Mouse (Mus musculus) induced T-regulatory cell, adult 2 months (primary cell): ENCODE data around the gene Magt1.
"Not testable (repeated sequence)": the region's sequence is repeated elsewhere in the genome, so short reads cannot be mapped to it uniquely, and the experiment has no call there.

Experiments used
- DNase-seq: peaks from one replicate; pipeline ENCODE4 v3.0.0-alpha.2; 2012; ENCODE audit warnings: low read depth

Gene Magt1

GRCm38 (mm10) chrX:105946357-105946756 lies 65.3 kb downstream of the Magt1 start:
- DNase-seq: peak; percentile 12

GRCm38 (mm10) chrX:105939245-105939644 lies 72.5 kb downstream of the Magt1 start:
- no peak for DNase-seq

- DNase-seq: no peak
Observed at GRCm38 (mm10) chrX:105937736-105938135, 74.0 kb downstream of the Magt1 start.

GRCm38 (mm10) chrX:105934341-105934740 lies 77.4 kb downstream of the Magt1 start:
- DNase-seq: no peak

- DNase-seq: no peak
Observed at GRCm38 (mm10) chrX:105929478-105930038, 82.1 kb downstream of the Magt1 start.

- DNase-seq: peak; percentile 85
Observed at GRCm38 (mm10) chrX:105928861-105929477, 82.7 kb downstream of the Magt1 start, which contains the start of gene Atrx. Gene Atrx, minus strand, starts transcription at chrX:105929403.

GRCm38 (mm10) chrX:105927941-105928860 lies 83.5 kb downstream of the Magt1 start:
- peak; percentile 60 for DNase-seq

- DNase-seq: peak; percentile 79
Observed at GRCm38 (mm10) chrX:105926121-105926735, 85.5 kb downstream of the Magt1 start.

- no peak for DNase-seq
Observed at GRCm38 (mm10) chrX:105924326-105925070, 87.2 kb downstream of the Magt1 start.

GRCm38 (mm10) chrX:105923896-105924295 lies 87.8 kb downstream of the Magt1 start:
- DNase-seq: no peak

GRCm38 (mm10) chrX:105922986-105923385 lies 88.7 kb downstream of the Magt1 start:
- DNase-seq: not testable (repeated sequence)

- peak; percentile 77 for DNase-seq
Observed at GRCm38 (mm10) chrX:105921421-105921820, 90.3 kb downstream of the Magt1 start.
